Mouse (Mus musculus): ENCODE data around the gene Gm26741. TPM values are rescaled to one million over a fixed set of nuclear protein-coding genes. Genes with fewer than 3 reads are reported as not detected.
"Not testable (repeated sequence)": the region's sequence is repeated elsewhere in the genome, so short reads cannot be mapped to it uniquely, and the experiment has no call there.

Gene Gm26741
- total RNA-seq (2021): not detected
- long read RNA-seq, experiment 1: 0 reads
- long read RNA-seq, experiment 2: 0 reads

GRCm38 (mm10) chr10:52358467-52358866 lies at the start of gene Gm26741:
Gm26741 (plus strand) TSS chr10:52358767.
- no peak for DNase-seq (ENCODE audit: low spot score)

DNA sequence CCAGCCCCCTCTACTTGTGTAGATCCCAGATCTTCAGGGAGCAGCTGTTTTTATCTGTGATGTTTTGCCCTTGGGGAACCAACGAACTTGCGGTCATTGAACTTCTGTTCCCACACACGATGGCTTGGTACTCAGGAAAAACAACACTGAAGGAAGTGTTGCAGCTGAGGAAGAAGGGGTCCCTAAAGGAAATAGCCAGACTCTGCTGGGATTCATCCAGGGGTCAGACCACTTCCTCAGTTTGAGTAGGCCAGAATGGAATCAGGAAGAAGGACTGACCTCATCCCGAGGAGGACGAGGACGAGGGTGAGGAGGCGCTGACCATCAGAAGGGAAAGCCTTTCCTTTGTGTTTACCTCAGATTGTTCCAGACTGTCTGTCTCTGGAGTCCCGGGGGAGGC lies 49.4 kb upstream of the Gm26741 start:
- peak; percentile 20 for DNase-seq (ENCODE audit: low spot score)

- no peak for DNase-seq (ENCODE audit: low spot score)
Measured at GRCm38 (mm10) chr10:52319506-52320286, 38.9 kb upstream of the Gm26741 start.

- no peak for DNase-seq (ENCODE audit: low spot score)
Measured at GRCm38 (mm10) chr10:52321918-52322317, 36.6 kb upstream of the Gm26741 start.

- DNase-seq (ENCODE audit: low spot score): peak; percentile 11
Measured at GRCm38 (mm10) chr10:52331007-52331406, 27.6 kb upstream of the Gm26741 start.

GRCm38 (mm10) chr10:52343324-52343723 lies 15.2 kb upstream of the Gm26741 start:
- not testable (repeated sequence) for DNase-seq (ENCODE audit: low spot score)

- DNase-seq (ENCODE audit: low spot score): no peak
Measured at GRCm38 (mm10) chr10:52353184-52353583, 5.4 kb upstream of the Gm26741 start.

GRCm38 (mm10) chr10:52360241-52360735 lies 1.7 kb downstream of the Gm26741 start:
- no peak for DNase-seq (ENCODE audit: low spot score)

- DNase-seq (ENCODE audit: low spot score): no peak
Measured at GRCm38 (mm10) chr10:52360862-52361609, 2.5 kb downstream of the Gm26741 start.

GRCm38 (mm10) chr10:52368376-52368775 lies 9.8 kb downstream of the Gm26741 start:
- DNase-seq (ENCODE audit: low spot score): no peak

DNA sequence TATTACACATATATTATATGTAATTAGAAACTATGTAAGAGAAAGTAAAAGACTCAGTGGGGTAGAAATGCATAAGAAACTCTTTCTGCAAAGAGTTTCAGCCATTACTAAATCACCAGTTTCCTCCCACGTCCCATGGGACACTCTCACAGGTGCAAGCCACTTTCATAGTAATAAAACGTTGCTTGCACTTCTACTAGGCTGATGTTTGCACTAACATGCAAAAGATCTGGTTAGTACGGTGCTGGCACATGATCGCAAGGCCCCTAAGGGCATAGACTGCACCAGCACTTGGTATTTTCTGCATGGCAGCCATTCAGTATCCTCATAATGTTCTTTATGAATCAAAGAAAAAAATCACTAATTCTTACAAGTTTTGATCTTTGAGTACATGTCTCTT lies 15.3 kb downstream of the Gm26741 start:
- DNase-seq (ENCODE audit: low spot score): no peak

GRCm38 (mm10) chr10:52374651-52375050 lies 16.1 kb downstream of the Gm26741 start:
- DNase-seq (ENCODE audit: low spot score): no peak

DNA sequence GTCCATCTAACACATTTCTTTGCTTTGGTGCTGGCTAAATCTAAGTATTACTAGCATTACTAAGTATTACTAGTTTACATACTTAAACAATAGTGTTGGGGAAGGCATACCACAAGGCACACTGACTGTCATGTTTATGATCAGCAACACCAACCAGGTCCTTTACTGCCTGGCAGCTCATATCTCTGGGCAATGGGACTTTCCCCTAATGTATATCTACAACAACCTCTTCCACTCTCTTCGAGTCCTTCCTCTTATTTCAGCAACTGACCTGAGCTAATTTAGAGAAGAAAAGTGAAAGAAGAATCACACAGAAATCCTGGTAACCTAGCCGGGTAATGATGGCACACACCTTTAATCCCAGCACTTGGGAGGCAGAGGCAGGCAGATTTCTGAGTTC lies 17.9 kb downstream of the Gm26741 start:
- no peak for DNase-seq (ENCODE audit: low spot score)

DNA sequence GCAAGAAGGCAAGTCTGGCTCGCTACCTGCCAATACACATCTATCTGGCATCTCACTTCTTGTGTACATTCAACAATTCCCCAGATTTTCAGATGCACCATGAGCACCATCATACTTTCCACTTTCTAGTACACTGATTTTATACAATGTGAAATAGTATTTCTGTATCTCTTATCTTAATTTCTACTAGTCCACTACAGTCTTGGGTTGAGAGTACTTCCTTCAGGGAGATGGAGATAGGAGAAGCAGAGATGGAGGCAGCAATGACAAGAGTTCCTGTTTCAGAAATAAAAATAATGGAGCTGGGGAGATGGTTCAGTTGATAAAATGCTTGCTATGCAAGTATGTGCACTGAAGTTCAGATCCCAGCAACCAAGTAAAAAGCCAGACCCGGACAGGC lies 19.2 kb downstream of the Gm26741 start:
- DNase-seq (ENCODE audit: low spot score): no peak

DNA sequence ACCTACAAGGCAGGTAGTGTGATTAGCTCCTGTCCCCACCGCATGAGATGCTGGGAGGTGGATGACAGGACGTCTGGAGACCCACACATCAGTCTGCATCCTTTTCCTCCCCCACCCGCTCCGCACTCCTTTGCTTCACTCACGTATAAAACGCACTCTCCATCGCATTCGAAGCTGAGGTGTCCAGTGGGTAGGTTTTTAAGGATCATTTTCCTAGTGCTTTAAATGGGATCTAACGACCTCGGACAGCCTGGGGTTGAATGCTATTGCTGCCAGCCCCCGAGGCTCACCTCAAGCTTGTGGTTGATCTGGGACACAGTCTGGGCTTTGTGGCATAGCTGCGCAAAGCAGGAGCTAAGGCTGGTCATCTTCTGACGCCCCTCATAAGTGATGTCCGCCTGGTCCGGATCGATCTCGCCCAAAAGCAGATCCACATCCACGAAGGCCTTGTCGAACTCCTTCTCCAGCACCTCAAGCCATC lies 22.8 kb downstream of the Gm26741 start:
- DNase-seq (ENCODE audit: low spot score): no peak

- DNase-seq (ENCODE audit: low spot score): peak; percentile 97
Measured at GRCm38 (mm10) chr10:52381845-52382591, 23.5 kb downstream of the Gm26741 start, which contains the start of gene Gopc. Gopc (minus strand) TSS chr10:52382124.

DNA sequence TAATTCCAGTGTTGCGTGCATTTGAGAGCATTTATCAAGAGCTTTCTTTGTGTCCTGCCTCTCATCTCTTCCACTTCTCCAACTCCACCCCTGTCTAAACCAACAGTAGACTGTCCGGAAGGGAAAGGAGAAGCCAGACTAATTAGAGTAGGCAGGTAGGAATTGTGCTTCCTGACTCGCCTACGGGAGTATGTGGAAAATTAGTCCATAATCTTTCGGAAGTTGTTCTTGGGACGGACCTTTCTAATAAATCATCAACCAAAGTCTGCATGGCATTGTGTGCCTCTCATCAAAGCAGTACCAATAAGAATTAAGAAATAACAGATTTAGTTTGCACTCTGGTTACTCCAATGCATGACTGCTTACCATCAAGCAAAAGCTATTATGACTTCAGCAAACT lies 24.5 kb downstream of the Gm26741 start:
- DNase-seq (ENCODE audit: low spot score): no peak

- no peak for DNase-seq (ENCODE audit: low spot score)
Measured at GRCm38 (mm10) chr10:52383522-52383921, 25.0 kb downstream of the Gm26741 start.

GRCm38 (mm10) chr10:52384823-52385610 lies 26.4 kb downstream of the Gm26741 start:
- DNase-seq (ENCODE audit: low spot score): peak; percentile 45

GRCm38 (mm10) chr10:52387192-52387591 lies 28.6 kb downstream of the Gm26741 start:
- DNase-seq (ENCODE audit: low spot score): no peak

All from gastrocnemius, adult 18-20 months (tissue).